Mouse (Mus musculus): ENCODE measurements around the gene Adgrl3. TPM values are rescaled to one million over a fixed set of nuclear protein-coding genes. Genes with fewer than 3 reads are reported as not detected.

Gene Adgrl3
- polyA plus RNA-seq, 1 experiment from 2014 or later, result 8.5 TPM

- Histone ChIP-seq H3K9ac (ENCODE audit: low read length) (no peak overlapping the region), H3K4me1 (ENCODE audit: control insufficient read depth in 2 of 2, insufficient read depth in 2 of 2, low read length in 2 of 2) (no peaks in the 10 kb centered on the region), H3K27ac (replicated peaks in 1 of 2; ENCODE audit: control insufficient read depth in 1 of 2, insufficient read depth in 1 of 2, low read depth in 2 of 2, low read length in 2 of 2) (no peak overlapping the region), H3K27me3 (ENCODE audit: control insufficient read depth, insufficient read depth, low read length) (no peaks in the 10 kb centered on the region), H3K4me2 (ENCODE audit: low read length) (no peak overlapping the region), H3K9me3 (ENCODE audit: control insufficient read depth, low read length) (no peaks in the 10 kb centered on the region), H3K4me3 (ENCODE audit: control insufficient read depth in 1 of 2, insufficient read depth in 1 of 2, low read depth in 1 of 2, low read length in 2 of 2) (no peak overlapping the region), H3K36me3 (ENCODE audit: control insufficient read depth, insufficient read depth, low read length) (no peaks in the 10 kb centered on the region)
- ATAC-seq (ENCODE audit: insufficient number of reproducible peaks, insufficient read depth, low FRiP score, low read depth), result no peak
- WGBS, result 82% methylated on average over 3 of the region's 3 CpGs
These were observed 236.2 kb downstream of the Adgrl3 start for GRCm38 (mm10) chr5:81256091-81256490.

- no peaks in the 10 kb centered on the region for H3K9me3 ChIP-seq (ENCODE audit: control insufficient read depth, low read length)
- no peaks in the 10 kb centered on the region for H3K27me3 ChIP-seq (ENCODE audit: control insufficient read depth, insufficient read depth, low read length)
- ATAC-seq (ENCODE audit: insufficient number of reproducible peaks, insufficient read depth, low FRiP score, low read depth), result no peak
- no peak overlapping the region for H3K9ac ChIP-seq (ENCODE audit: low read length)
- WGBS, result 42% methylated on average over 3 of the region's 3 CpGs
- no peaks in the 10 kb centered on the region for H3K36me3 ChIP-seq (ENCODE audit: control insufficient read depth, insufficient read depth, low read length)
- no peak overlapping the region for H3K4me2 ChIP-seq (ENCODE audit: low read length)
- no peak overlapping the region for H3K27ac ChIP-seq (replicated peaks in 1 of 2; ENCODE audit: control insufficient read depth in 1 of 2, insufficient read depth in 1 of 2, low read depth in 2 of 2, low read length in 2 of 2)
- no peaks in the 10 kb centered on the region; a peak in 1 of 4 replicates for H3K4me1 ChIP-seq (ENCODE audit: control insufficient read depth in 2 of 2, insufficient read depth in 2 of 2, low read length in 2 of 2)
- H3K4me3 ChIP-seq (ENCODE audit: control insufficient read depth in 1 of 2, insufficient read depth in 1 of 2, low read depth in 1 of 2, low read length in 2 of 2), result no peak overlapping the region
These were observed 249.8 kb downstream of the Adgrl3 start for GRCm38 (mm10) chr5:81269689-81270088.

- H3K4me2 ChIP-seq (ENCODE audit: low read length), result no peak overlapping the region
- ATAC-seq (ENCODE audit: insufficient number of reproducible peaks, insufficient read depth, low FRiP score, low read depth), result no peak
- no peak overlapping the region for H3K4me3 ChIP-seq (ENCODE audit: control insufficient read depth in 1 of 2, insufficient read depth in 1 of 2, low read depth in 1 of 2, low read length in 2 of 2)
- H3K9ac ChIP-seq (ENCODE audit: low read length), result no peak overlapping the region
- 61% methylated on average over 6 of the region's 6 CpGs for WGBS
- no peaks in the 10 kb centered on the region for H3K4me1 ChIP-seq (ENCODE audit: control insufficient read depth in 2 of 2, insufficient read depth in 2 of 2, low read length in 2 of 2)
- H3K36me3 ChIP-seq (ENCODE audit: control insufficient read depth, insufficient read depth, low read length), result no peaks in the 10 kb centered on the region
- no peaks in the 10 kb centered on the region for H3K27me3 ChIP-seq (ENCODE audit: control insufficient read depth, insufficient read depth, low read length)
- no peak overlapping the region for H3K27ac ChIP-seq (replicated peaks in 1 of 2; ENCODE audit: control insufficient read depth in 1 of 2, insufficient read depth in 1 of 2, low read depth in 2 of 2, low read length in 2 of 2)
- H3K9me3 ChIP-seq (ENCODE audit: control insufficient read depth, low read length), result no peaks in the 10 kb centered on the region
These were observed 255.6 kb downstream of the Adgrl3 start for GRCm38 (mm10) chr5:81275346-81276047.

- no peak overlapping the region for H3K4me3 ChIP-seq (ENCODE audit: control insufficient read depth in 1 of 2, insufficient read depth in 1 of 2, low read depth in 1 of 2, low read length in 2 of 2)
- H3K36me3 ChIP-seq (ENCODE audit: control insufficient read depth, insufficient read depth, low read length), result no peaks in the 10 kb centered on the region
- H3K4me2 ChIP-seq (ENCODE audit: low read length), result no peak overlapping the region
- H3K27ac ChIP-seq (replicated peaks in 1 of 2; ENCODE audit: control insufficient read depth in 1 of 2, insufficient read depth in 1 of 2, low read depth in 2 of 2, low read length in 2 of 2), result no peak overlapping the region
- no peaks in the 10 kb centered on the region for H3K9me3 ChIP-seq (ENCODE audit: control insufficient read depth, low read length)
- H3K27me3 ChIP-seq (ENCODE audit: control insufficient read depth, insufficient read depth, low read length), result no peaks in the 10 kb centered on the region
- H3K4me1 ChIP-seq (ENCODE audit: control insufficient read depth in 2 of 2, insufficient read depth in 2 of 2, low read length in 2 of 2), result no peaks in the 10 kb centered on the region
- ATAC-seq (ENCODE audit: insufficient number of reproducible peaks, insufficient read depth, low FRiP score, low read depth), result no peak
- 67% methylated on average over 2 of the region's 2 CpGs for WGBS
- H3K9ac ChIP-seq (ENCODE audit: low read length), result no peak overlapping the region
These were observed 259.3 kb downstream of the Adgrl3 start for GRCm38 (mm10) chr5:81279246-81279645.

- Histone ChIP-seq H3K27ac (replicated peaks in 1 of 2; ENCODE audit: control insufficient read depth in 1 of 2, insufficient read depth in 1 of 2, low read depth in 2 of 2, low read length in 2 of 2) (no peak overlapping the region), H3K4me1 (ENCODE audit: control insufficient read depth in 2 of 2, insufficient read depth in 2 of 2, low read length in 2 of 2) (no peaks in the 10 kb centered on the region), H3K36me3 (ENCODE audit: control insufficient read depth, insufficient read depth, low read length) (no peaks in the 10 kb centered on the region), H3K4me2 (ENCODE audit: low read length) (no peak overlapping the region), H3K9me3 (ENCODE audit: control insufficient read depth, low read length) (no peaks in the 10 kb centered on the region), H3K27me3 (ENCODE audit: control insufficient read depth, insufficient read depth, low read length) (no peaks in the 10 kb centered on the region), H3K4me3 (ENCODE audit: control insufficient read depth in 1 of 2, insufficient read depth in 1 of 2, low read depth in 1 of 2, low read length in 2 of 2) (no peak overlapping the region), H3K9ac (ENCODE audit: low read length) (no peak overlapping the region)
- 61% methylated on average over 1 of the region's 1 CpGs for WGBS
- ATAC-seq (ENCODE audit: insufficient number of reproducible peaks, insufficient read depth, low FRiP score, low read depth), result no peak
These were observed 265.7 kb downstream of the Adgrl3 start for GRCm38 (mm10) chr5:81285643-81286042.

GRCm38 (mm10) chr5:81301874-81302273, 281.9 kb downstream of the Adgrl3 start:
- Histone ChIP-seq H3K4me1 (ENCODE audit: control insufficient read depth in 2 of 2, insufficient read depth in 2 of 2, low read length in 2 of 2) (no peaks in the 10 kb centered on the region), H3K9ac (ENCODE audit: low read length) (no peak overlapping the region), H3K9me3 (ENCODE audit: control insufficient read depth, low read length) (no peaks in the 10 kb centered on the region), H3K4me2 (ENCODE audit: low read length) (no peak overlapping the region), H3K36me3 (ENCODE audit: control insufficient read depth, insufficient read depth, low read length) (no peaks in the 10 kb centered on the region), H3K27me3 (ENCODE audit: control insufficient read depth, insufficient read depth, low read length) (no peaks in the 10 kb centered on the region), H3K4me3 (ENCODE audit: control insufficient read depth in 1 of 2, insufficient read depth in 1 of 2, low read depth in 1 of 2, low read length in 2 of 2) (no peak overlapping the region), H3K27ac (replicated peaks in 1 of 2; ENCODE audit: control insufficient read depth in 1 of 2, insufficient read depth in 1 of 2, low read depth in 2 of 2, low read length in 2 of 2) (no peak overlapping the region)
- ATAC-seq (ENCODE audit: insufficient number of reproducible peaks, insufficient read depth, low FRiP score, low read depth), result no peak

- Histone ChIP-seq H3K4me2 (ENCODE audit: low read length) (no peak overlapping the region), H3K27me3 (ENCODE audit: control insufficient read depth, insufficient read depth, low read length) (no peaks in the 10 kb centered on the region), H3K4me3 (ENCODE audit: control insufficient read depth in 1 of 2, insufficient read depth in 1 of 2, low read depth in 1 of 2, low read length in 2 of 2) (no peak overlapping the region), H3K9me3 (ENCODE audit: control insufficient read depth, low read length) (no peaks in the 10 kb centered on the region), H3K27ac (replicated peaks in 1 of 2; ENCODE audit: control insufficient read depth in 1 of 2, insufficient read depth in 1 of 2, low read depth in 2 of 2, low read length in 2 of 2) (no peak overlapping the region), H3K4me1 (ENCODE audit: control insufficient read depth in 2 of 2, insufficient read depth in 2 of 2, low read length in 2 of 2) (no peaks in the 10 kb centered on the region), H3K36me3 (ENCODE audit: control insufficient read depth, insufficient read depth, low read length) (no peaks in the 10 kb centered on the region), H3K9ac (ENCODE audit: low read length) (no peak overlapping the region)
- ATAC-seq (ENCODE audit: insufficient number of reproducible peaks, insufficient read depth, low FRiP score, low read depth), result no peak
- 90% methylated on average over 3 of the region's 3 CpGs for WGBS
These were observed 297.6 kb downstream of the Adgrl3 start for GRCm38 (mm10) chr5:81317406-81318112.
